Mouse (Mus musculus) splenic B cell, adult 2 months (primary cell): ENCODE measurements around the gene Mtss1l.

Experiments used
- DNase-seq: peaks from one replicate; pipeline ENCODE4 v3.0.0-alpha.2; 2011; ENCODE audit warnings: low read depth, low spot score
- H3K27me3 ChIP-seq: 2 replicates; pipeline ENCODE4 v1.6.1; 2012; ENCODE audit warnings: mild to moderate bottlenecking, low read length, moderate library complexity, mixed read lengths; ENCODE audit not compliant: control insufficient read depth, poor library complexity, insufficient read depth, severe bottlenecking
- H3K36me3 ChIP-seq: 2 replicates; pipeline ENCODE4 v1.6.1; 2012; ENCODE audit warnings: mild to moderate bottlenecking, low read length, moderate library complexity, mixed read lengths; ENCODE audit not compliant: control insufficient read depth, poor library complexity, insufficient read depth, severe bottlenecking

The Mtss1l gene

DNA sequence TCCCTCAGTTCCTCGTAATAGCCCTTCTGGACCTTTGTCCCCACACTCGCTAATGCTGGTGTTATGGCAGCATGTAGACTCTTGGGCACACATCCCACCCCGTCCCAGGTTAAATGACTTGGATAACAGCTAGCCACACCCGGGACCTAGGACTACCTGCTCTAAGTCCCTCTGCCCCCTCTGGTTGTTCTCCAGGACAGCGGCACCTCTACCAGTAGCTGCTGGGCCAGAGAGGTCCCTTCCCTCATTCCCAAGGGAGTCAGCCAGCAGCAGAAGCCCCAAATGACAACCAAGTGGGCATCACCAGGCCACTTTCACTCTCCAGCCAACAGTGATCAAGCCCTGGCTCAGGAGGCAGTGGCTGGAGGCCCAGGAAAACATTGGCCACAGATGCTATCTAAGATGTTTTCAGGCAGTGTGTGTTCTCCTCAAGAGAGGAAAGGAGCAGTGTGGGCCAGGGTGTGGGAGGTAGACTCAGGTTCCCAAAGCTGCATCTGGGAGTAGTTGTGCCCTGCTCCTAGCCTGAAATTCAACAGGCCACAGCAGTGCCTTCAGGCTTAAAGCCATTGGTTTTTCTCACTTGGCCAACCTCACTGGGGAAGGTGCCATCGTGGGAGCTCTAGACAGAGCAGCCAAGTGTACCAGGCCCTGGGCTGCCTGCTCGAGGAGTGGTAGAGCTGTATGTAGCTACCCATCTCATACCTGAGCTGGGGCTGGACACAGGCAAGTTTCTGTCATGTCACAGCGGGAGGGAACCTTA lies 2.9 kb upstream of the Mtss1l start:
- H3K36me3 ChIP-seq, result peaks cover 3% of the 10 kb centered on the region
- DNase-seq, result no peak
- no peaks in the 10 kb centered on the region for H3K27me3 ChIP-seq

DNA sequence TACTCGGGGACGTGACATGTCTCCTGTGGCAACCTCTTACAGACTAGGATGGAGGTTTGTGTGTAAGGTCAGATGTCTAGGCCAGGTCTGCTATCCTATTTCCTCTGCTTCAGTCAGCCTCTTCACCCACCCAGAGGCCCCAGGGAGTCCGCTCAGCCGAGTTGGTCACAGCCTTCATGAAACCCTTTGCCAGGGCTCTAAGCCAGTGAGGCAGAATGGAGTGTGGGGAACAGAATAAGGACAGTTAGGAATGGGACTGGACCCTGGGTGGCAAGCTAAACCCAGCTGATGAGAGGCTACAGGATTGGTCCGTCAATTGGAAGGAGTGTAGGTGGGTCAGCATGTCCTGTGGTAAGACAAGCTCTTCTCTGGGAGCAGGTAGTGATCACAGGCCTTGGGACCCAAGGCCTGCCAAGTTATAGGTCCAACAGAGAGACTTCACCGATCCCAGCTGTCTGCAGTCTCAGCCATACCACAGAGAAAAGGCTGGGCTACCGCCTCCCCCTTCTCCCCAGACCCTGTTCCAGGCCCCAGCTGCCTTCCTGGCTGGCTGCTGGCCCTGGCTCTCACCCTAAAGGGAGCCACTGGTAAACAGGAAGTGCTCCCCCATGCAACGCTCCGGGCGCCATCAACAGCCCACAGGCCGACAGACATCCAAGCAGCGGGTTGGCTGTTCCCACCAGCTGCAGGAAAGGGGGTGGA lies 2.2 kb upstream of the Mtss1l start:
- Histone ChIP-seq H3K36me3 (no peaks in the 10 kb centered on the region), H3K27me3 (no peaks in the 10 kb centered on the region)
- DNase-seq, result no peak

DNA sequence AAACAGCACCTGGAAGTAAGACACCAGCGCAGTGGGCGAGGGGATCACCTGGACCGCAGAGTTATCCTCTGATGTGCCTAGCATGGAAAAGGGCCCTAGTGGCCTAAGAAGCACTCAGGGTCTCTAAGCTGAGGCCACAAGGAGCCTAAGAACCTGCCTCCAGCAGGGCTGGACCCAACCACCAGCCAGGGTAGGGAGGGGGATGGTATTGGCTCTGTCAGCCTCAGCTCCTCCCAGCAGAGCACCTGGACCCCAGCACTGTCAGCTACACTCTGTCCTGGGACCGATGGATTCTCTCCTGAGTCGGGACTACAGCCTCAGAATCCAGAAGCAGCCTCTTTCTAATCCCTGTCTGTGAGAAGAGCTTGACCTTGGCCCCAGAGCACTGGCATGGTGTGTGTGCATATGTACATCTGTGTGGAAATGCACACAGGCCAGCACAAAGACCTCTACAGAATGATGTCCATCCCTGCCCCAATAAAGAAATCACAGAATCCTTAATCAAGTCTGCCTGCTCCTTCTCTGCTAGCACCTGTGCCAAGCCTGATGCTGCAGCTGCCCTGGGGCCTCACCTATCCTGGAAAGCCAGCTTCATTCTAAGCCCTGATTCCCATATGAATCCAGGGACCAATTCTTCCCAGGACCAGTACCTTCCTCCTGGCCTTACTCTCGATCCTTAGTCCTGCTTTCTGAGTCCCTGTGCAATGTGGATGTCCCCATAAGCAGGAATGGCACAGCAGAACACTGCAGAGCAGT lies 1.2 kb upstream of the Mtss1l start:
- no peak for DNase-seq
- no peaks in the 10 kb centered on the region for H3K27me3 ChIP-seq
- no peaks in the 10 kb centered on the region for H3K36me3 ChIP-seq

DNA sequence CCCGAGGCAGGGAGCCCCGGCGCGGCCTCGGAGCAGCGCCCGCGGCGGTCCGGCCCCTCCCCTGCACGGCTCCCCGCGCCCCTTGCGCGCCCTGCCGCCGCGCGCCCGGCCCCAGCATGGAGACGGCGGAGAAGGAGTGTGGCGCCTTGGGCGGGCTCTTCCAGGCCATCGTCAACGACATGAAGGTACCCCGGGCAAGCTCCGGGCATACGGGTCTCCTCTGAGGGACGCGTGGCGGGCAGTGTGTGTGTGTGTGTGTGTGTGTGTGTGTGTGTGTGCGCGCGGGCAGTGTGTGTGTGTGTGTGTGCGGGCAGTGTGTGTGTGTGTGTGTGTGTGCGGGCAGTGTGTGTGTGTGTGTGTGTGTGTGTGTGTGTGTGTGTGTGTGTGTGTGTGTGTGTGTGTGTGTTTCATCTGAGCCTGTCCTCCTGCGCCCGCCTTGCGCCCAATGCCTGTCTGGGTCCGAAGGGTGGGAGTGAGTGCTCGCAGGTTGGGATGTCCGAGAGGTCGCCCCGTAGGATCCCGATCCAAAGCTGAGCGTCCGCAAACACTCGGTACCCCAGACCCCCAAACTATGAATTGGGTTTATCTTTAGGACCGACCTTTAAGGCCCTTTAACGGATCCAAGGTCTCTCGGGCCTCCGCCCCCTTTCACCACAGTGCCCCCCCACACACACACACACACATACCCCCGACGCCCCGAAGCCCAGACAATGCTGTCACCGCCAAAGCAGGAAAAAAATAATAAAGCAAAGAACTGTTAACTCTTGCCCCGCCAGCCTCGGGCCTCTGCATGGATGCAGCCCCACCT lies 534 bp downstream of the Mtss1l start:
- peak; percentile 6 for DNase-seq

DNA sequence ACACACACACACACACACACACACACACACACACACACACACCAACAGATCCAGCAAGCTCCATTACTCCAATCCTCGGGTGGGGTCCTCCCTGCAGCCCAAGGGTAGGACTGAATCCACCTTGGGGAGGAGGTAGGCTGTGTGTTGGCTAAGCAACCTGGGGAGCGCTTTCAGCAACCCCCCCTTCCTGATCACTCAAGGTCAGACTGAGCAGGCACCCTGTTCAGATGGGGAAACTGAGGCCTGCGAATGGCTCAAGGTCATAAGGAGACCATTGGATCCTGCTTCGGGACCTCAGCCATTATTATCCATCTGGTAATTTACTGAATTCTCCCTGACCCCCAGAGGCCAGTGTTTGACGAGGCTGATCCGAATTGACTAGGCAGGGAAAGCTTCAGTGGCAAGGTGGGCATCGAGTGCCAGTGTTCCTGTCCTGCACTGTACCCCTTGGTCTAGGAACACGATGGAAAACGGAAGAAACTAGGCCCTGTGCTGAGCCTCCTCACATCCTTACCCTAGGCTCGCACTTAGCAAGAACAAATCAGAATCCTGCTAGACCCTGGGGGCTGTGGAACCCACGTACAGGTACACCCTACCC lies 1.2 kb downstream of the Mtss1l start:
- H3K36me3 ChIP-seq, result no peaks in the 10 kb centered on the region
- DNase-seq, result no peak
- H3K27me3 ChIP-seq, result no peaks in the 10 kb centered on the region

More for the DNA sequence above, 534 bp downstream of the Mtss1l start:
- no peaks in the 10 kb centered on the region for H3K36me3 ChIP-seq
- no peaks in the 10 kb centered on the region for H3K27me3 ChIP-seq

DNA sequence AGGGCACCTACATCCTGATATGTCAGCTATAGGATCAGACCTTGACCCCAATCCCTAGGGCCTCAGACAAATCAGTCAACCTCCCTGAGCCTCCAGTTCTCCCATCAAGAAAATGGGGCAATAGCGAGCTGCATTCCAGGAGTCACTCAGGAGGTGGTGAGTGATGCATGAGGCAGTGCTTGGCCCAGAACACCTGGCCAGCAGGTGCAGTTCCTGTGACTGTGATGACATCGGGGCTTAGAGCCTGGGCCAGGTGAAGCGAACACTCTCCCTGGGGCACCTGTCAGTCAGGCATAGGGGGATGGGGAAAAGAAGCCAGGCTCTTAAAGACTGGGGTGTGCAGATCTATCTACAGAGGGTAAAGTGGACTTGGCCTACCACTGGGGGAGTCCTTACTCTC lies 3.2 kb downstream of the Mtss1l start:
- H3K27me3 ChIP-seq, result no peaks in the 10 kb centered on the region
- no peak for DNase-seq
- no peaks in the 10 kb centered on the region for H3K36me3 ChIP-seq

DNA sequence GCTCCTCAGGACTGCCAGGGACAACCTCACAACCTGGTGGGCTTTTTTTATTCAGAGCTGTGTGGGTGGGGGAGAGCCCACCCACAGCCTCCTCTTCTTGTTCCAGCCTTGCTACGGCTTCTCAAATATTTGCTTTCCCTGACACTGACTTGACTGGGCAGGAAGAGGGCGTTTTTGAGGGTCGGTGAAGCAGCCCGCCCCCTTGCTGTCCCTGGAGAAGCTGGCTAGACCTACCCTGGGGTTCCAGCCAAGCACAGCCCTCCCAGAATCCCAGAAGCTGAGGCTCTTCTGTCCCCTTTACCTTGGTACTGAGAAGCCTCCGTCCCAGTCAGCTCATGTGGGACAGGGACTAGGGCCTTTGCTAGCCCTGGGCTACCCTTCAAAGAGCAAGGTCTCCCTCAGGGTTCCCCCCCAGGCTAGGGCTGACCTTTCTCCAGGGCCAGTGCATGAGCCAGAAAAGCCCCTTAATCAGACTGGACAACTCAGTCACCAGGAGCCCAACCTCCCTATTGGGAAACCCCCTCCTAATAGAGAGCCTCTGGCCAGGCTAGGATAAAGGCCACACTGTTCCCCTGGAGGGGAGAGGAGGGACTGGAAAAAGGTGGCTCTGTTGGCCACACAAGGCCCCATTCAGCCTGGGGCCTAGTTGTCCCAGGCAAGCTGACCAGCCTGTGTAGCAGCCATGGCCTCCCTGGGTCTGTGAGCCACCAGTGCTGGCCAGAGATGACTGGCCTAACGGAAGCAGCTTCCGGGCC lies 4.0 kb downstream of the Mtss1l start:
- DNase-seq, result no peak
- no peaks in the 10 kb centered on the region for H3K27me3 ChIP-seq
- H3K36me3 ChIP-seq, result no peaks in the 10 kb centered on the region

DNA sequence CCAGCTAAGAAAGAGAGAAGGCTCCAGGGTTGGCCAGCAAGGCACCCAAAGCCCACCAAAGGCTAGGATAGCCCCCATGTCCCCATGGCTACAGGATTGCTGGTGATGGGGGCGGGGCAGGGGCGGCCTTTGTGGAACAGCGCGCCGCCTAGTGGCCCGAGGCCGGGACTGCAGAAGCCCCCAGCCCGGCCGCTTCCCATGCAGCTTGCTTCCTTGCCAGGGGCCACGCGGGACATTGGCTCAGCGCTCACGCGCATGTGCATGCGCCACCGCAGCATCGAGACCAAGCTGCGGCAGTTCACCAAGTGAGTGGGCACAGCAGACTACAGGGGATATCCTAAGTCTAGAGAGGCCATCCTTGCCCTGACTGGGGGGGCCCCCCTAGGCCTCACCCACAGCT lies 5.6 kb downstream of the Mtss1l start:
- DNase-seq, result peak; percentile 27
- no peaks in the 10 kb centered on the region for H3K36me3 ChIP-seq
- no peaks in the 10 kb centered on the region for H3K27me3 ChIP-seq

DNA sequence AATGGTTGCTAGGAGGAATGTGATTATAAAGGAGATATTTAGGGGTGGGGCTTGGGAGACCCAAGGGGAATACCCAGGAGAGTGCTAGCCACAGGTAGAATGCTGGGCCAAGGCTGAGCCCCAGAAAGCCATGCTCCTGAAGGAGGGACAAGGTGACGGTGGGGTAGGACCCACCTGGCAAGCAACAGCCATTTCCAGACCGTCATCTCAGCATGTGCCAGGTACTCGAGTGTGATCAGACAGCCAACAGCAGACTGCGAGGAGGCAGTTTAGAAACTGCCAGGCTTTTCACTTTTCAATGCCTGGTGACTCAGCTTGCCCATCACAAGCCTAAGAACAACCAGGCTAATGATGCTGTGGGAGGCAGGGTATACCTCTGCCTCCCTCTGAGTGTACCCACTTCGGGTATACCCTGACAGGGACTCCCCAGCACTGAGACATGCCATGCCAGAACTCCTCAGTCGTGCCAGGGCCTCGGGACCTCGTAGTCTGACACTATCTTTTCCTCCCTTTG lies 10.1 kb downstream of the Mtss1l start:
- Histone ChIP-seq H3K36me3 (no peaks in the 10 kb centered on the region), H3K27me3 (no peaks in the 10 kb centered on the region)
- DNase-seq, result no peak

DNA sequence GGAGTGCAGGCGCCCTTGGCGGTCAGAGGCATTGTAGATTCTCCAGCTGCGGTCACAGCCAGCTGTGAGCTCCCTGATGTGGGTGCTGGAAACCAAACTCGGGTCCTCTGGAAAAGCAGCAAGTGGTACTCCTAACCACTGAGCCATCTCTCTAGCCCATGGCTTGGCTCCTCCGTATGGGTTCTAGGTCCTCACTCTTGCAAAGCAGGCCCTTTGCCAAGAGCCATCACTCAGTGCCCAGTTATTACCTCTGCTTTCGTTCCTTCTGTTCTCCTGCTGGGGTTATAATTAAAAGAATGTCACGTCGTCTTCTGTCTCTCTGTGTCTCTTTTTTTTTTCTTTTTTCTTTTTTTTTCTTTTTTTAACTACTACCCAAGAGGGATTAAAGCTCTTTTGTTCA lies 11.8 kb downstream of the Mtss1l start:
- no peak for DNase-seq
- Histone ChIP-seq H3K36me3 (no peaks in the 10 kb centered on the region), H3K27me3 (no peaks in the 10 kb centered on the region)

DNA sequence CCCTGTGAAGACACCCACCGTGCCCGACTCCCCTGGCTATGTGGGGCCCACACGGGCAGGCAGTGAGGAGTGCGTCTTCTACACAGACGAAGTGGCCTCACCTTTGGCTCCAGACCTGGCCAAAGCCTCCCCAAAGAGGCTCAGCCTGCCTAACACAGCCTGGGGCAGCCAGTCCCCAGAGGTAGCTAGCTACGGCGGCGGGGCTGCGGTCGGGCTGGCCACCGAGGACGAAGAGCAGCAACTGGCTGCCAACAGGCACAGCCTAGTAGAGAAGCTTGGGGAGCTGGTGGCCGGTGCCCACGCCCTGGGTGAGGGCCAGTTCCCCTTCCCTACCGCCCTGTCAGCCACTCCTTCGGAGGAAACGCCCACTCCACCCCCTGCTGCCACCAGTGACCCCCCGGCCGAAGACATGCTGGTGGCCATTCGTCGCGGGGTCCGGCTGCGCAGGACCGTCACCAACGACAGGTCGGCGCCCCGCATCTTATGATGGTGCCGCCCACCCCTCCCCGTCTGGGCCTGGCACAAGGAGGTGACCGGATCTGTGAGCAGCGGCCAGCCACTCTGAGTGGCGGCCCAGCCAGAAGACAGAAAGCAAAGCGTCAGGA lies 17.4 kb downstream of the Mtss1l start:
- Histone ChIP-seq H3K36me3 (no peaks in the 10 kb centered on the region), H3K27me3 (no peaks in the 10 kb centered on the region)
- DNase-seq, result no peak

DNA sequence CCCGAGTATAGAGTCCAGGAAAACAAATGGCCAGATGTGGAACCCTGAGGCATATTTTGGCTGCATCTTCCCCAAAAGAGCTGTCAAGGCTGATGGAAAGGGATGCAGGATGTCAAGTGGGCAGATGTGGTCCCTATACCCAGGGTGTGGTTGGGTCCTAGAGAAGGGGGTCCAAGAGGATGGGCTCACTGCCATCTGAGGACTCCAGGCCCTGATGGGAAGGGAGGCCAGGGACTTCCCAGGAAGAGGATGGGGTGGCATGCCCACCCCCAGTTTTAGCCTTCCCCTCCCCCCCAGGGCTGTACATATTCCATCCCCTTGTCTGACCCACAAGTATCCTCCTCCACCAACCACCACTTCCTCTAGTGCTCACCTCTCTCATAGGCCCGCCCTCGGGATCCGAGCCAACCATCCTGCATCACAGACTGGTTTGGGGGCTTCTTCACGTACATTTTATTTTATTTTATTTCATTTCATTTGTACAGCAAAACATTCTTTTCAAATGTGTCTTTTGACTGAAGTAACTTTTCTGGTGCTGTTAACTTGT lies 19.4 kb downstream of the Mtss1l start:
- Histone ChIP-seq H3K27me3 (no peaks in the 10 kb centered on the region), H3K36me3 (no peaks in the 10 kb centered on the region)
- no peak for DNase-seq

DNA sequence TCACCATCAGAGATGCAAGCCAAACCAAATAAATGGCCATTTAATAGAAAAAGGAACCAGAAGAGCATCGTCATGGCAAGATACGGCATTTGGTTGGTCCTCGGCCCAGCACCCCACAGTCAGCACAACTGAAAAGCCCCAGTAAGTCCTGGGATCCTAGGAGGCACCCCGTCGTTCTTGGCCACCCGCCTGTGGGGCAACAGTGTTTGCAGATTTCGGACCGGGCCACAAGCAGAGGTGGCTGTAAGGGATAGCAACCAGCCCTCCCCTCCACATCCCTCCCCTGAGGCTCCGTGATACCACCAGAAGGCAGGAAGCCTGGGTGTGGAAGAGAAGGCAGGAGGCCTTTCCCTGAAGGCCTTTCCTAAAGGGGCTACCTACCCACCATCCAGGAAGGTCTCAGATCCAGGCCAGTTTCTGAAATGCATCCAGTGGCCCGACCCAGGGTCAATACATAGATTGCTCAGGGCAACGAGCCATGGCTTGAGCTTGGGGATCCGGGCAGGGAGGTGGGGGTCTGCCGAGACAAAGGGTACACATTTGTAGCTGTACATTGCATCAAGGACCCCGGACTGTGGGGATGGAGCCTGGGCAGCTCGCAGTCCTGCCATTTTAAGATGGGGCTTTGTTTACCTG lies 20.7 kb downstream of the Mtss1l start:
- DNase-seq, result no peak

More for the DNA sequence above, 20.7 kb downstream of the Mtss1l start:
- H3K27me3 ChIP-seq, result no peaks in the 10 kb centered on the region
- H3K36me3 ChIP-seq, result no peaks in the 10 kb centered on the region
